ENCODE assay signal across 8 mouse cellular contexts in the genomic region with DNA sequence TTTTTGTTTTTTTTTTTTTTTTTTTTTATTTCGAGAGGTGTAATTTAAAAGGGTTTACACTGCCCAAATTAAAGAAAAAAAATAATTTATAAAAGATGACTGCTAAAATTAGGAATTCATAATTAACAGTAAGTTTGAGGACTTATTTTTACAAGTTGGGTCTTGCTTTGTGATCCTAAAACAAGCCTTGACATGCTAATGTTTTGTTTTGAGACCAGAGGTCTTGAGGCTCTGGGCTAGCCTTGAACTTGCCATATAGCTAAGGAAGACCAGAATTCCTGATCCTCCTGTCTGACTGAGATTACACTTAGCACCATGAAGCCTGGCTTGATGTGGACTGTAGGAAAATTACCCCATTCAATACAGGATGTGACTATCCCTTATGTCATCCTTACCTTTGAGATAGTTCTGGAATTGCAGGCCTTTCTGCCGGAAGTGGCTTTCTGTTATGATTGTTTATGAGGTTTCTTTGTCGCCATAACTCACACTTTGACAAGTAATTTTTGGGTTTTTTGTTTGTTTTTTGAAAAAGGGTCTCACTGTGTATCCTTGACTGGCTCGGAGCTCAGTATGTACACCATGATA. TPM values are rescaled to one million over a fixed set of nuclear protein-coding genes. Genes with fewer than 3 reads are reported as not detected.
DNase-seq lines count a peak whose midpoint lies in the region; ATAC-seq and TF ChIP-seq lines count a peak whose summit lies in the region.

No protein-coding gene starts in this region.

- 53% methylated on average over 4 of the region's 4 CpGs for WGBS in lung, embryonic 14.5 days
- 67% methylated on average over 4 of the region's 4 CpGs for WGBS in hindbrain, embryonic 16.5 days
- WGBS in neural tube, embryonic 15.5 days: 63% methylated on average over 4 of the region's 4 CpGs

- H3K4me1 ChIP-seq in lung, embryonic 14.5 days (ENCODE audit: insufficient read depth): 0 out of 2 replicates have a peak, but pooled peaks cover 8% of the 10 kb centered on the region
- H3K4me1 ChIP-seq in hindbrain, embryonic 16.5 days (ENCODE audit: control insufficient read depth, insufficient read depth, low read depth, low read length): peaks cover 40% of the 10 kb centered on the region
- peaks cover 53% of the 10 kb centered on the region for H3K4me1 ChIP-seq in neural tube, embryonic 15.5 days

- H3K27ac ChIP-seq in lung, embryonic 14.5 days (ENCODE audit: low read depth): 0 out of 2 replicates have a peak overlapping the region, but pooled peaks have one; percentile 36
- H3K27ac ChIP-seq in hindbrain, embryonic 16.5 days (ENCODE audit: low read depth, low read length): no peak overlapping the region
- no peak overlapping the region for H3K27ac ChIP-seq in neural tube, embryonic 15.5 days (replicated peaks)

- DNase-seq in lung, embryonic 14.5 days: peak; percentile 46
- no peak for DNase-seq in lung, postnatal 10 days
- peak; percentile 30 for DNase-seq in brain, adult 2 months (ENCODE audit: low read depth, low spot score)
- DNase-seq in right cerebral cortex, postnatal 36 days (ENCODE audit: low spot score in 2 of 2): no peak
- no peak for DNase-seq in thymus, postnatal 14 days
- DNase-seq in frontal cortex, postnatal 25 days (ENCODE audit: low spot score in 2 of 2): no peak

- H3K9ac ChIP-seq in lung, embryonic 14.5 days: peak overlapping the region; percentile 42
- peak overlapping the region; percentile 46 for H3K9ac ChIP-seq in hindbrain, embryonic 16.5 days (ENCODE audit: low read depth, low read length)
- peak overlapping the region; percentile 44 for H3K9ac ChIP-seq in neural tube, embryonic 15.5 days (replicated peaks)

- H3K9me3 ChIP-seq in lung, embryonic 14.5 days (ENCODE audit: low read depth, low read length): no peaks in the 10 kb centered on the region
- no peaks in the 10 kb centered on the region for H3K9me3 ChIP-seq in hindbrain, embryonic 16.5 days (ENCODE audit: control insufficient read depth, low read length)
- no peaks in the 10 kb centered on the region for H3K9me3 ChIP-seq in neural tube, embryonic 15.5 days (replicated peaks)

- no peak for ATAC-seq in lung, embryonic 14.5 days (ENCODE audit: insufficient read depth)
- no peak for ATAC-seq in hindbrain, embryonic 16.5 days
- no peak for ATAC-seq in neural tube, embryonic 15.5 days (ENCODE audit: low FRiP score)

- no peak for TF ChIP-seq CTCF in lung, embryonic 14.5 days (IDR thresholded peaks at IDR 0.05; ENCODE audit: low read depth)

- H3K36me3 ChIP-seq in lung, embryonic 14.5 days (ENCODE audit: insufficient read depth): peaks cover 51% of the 10 kb centered on the region
- peaks cover 2% of the 10 kb centered on the region; the same call in 1 of the 2 replicates for H3K36me3 ChIP-seq in hindbrain, embryonic 16.5 days (ENCODE audit: control insufficient read depth, insufficient read depth, low read length)
- H3K36me3 ChIP-seq in neural tube, embryonic 15.5 days: no peaks in the 10 kb centered on the region

- no peaks in the 10 kb centered on the region for H3K27me3 ChIP-seq in lung, embryonic 14.5 days (ENCODE audit: insufficient read depth, low read length)
- H3K27me3 ChIP-seq in hindbrain, embryonic 16.5 days (replicated peaks; ENCODE audit: control insufficient read depth, insufficient read depth, low read length): no peaks in the 10 kb centered on the region
- no peaks in the 10 kb centered on the region for H3K27me3 ChIP-seq in neural tube, embryonic 15.5 days (replicated peaks)

- peak overlapping the region; percentile 97 for H3K4me3 ChIP-seq in lung, embryonic 14.5 days (ENCODE audit: low read depth, low read length)
- peak overlapping the region; percentile 51 for H3K4me3 ChIP-seq in hindbrain, embryonic 16.5 days (ENCODE audit: low read length)
- peak overlapping the region; percentile 49 for H3K4me3 ChIP-seq in neural tube, embryonic 15.5 days (replicated peaks)

- peak overlapping the region; percentile 85 for H3K4me2 ChIP-seq in lung, embryonic 14.5 days
- H3K4me2 ChIP-seq in hindbrain, embryonic 16.5 days (ENCODE audit: low read length): peak overlapping the region; percentile 87
- H3K4me2 ChIP-seq in neural tube, embryonic 15.5 days: peak overlapping the region; percentile 75

RNA-seq across cellular contexts. Expression of gene Btg1, which starts 4.6 kb away (rescaled TPM):
- polyA plus RNA-seq in lung, embryonic 14.5 days (2014; fragmentation: Nextera tagmentation; extraction: Ambion mirVana): 67.4 and 67.5 TPM in 2 replicates
- polyA plus RNA-seq in hindbrain, embryonic 16.5 days (2015; fragmentation: Nextera tagmentation; extraction: Ambion mirVana): 34.8 and 41.1 TPM in 2 replicates
- 36.2 and 41.6 TPM in 2 replicates for polyA plus RNA-seq in neural tube, embryonic 15.5 days (2015; fragmentation: Nextera tagmentation; extraction: Ambion mirVana)

Comparison
In these comparisons a context has a peak if more than half of its experiments do, and no peak if none do; other contexts are left out.
1. DNase-seq: peak in lung, embryonic 14.5 days (single experiment) and brain, adult 2 months (single experiment); none in lung, postnatal 10 days (single experiment), right cerebral cortex, postnatal 36 days (0 of 2), thymus, postnatal 14 days (single experiment) and frontal cortex, postnatal 25 days (0 of 2).
2. Peak in every context shown above with its lines, with median percentiles within 50 percentile points of each other: H3K4me2 ChIP-seq, H3K4me3 ChIP-seq and H3K9ac ChIP-seq.